Mouse (Mus musculus) liver, embryonic 14.5 days (tissue): ENCODE measurements at regions not wholly inside any gene's neighbourhood (a gene's known extent, or its start where the extent isn't known, plus 50 kb on each side); places are given as distances from the start of the nearest gene placed in this dataset.

Experiments used
- ATAC-seq: fragments of 200-750 bp; cut with Nextera tagmentation; 2 replicates; pipeline ENCODE4 v1.8.0; 2017; ENCODE audit warnings: moderate number of reproducible peaks, mild to moderate bottlenecking, moderate library complexity; ENCODE audit not compliant: insufficient read depth
- DNase-seq, 3 experiments: peaks; one replicate each; pipeline ENCODE4 v3.0.0-alpha.2; 2012 to 2013; ENCODE audit warnings: low read depth in 3 of 3, low spot score in 3 of 3
- H3K27ac ChIP-seq: fragments of 300-500 bp; sonication (generic); 2 replicates; pipeline ENCODE4 v1.5.1; 2014; ENCODE audit warnings: moderate library complexity, mild to moderate bottlenecking, control low read depth, inconsistent platforms
- H3K27me3 ChIP-seq: fragments of 300-500 bp; sonication (generic); 2 replicates; pipeline ENCODE4 v1.6.1; 2014; ENCODE audit warnings: mild to moderate bottlenecking, low read length, moderate library complexity; ENCODE audit not compliant: control insufficient read depth, insufficient read depth
- H3K36me3 ChIP-seq: fragments of 300-500 bp; sonication (generic); replicated peaks from 2 replicates; pipeline ENCODE4 v1.6.1; 2014; ENCODE audit warnings: low read depth; ENCODE audit not compliant: control insufficient read depth, insufficient read depth
- H3K4me1 ChIP-seq, 2 experiments: fragments of 200-500 bp in 1 of 2; fragments of 300-500 bp in 1 of 2; sonication (generic) in 1 of 2; replicated peaks; 2 replicates each; pipeline ENCODE4 v1.6.1; 2012 to 2014; ENCODE audit warnings: antibody characterized with exemption in 1 of 2, inconsistent platforms in 1 of 2, low read length in 1 of 2; ENCODE audit not compliant: control insufficient read depth in 2 of 2, insufficient read depth in 2 of 2
- H3K4me2 ChIP-seq: fragments of 300-500 bp; sonication (generic); 2 replicates; pipeline ENCODE4 v1.6.1; 2014; ENCODE audit warnings: low read depth, mild to moderate bottlenecking, control low read depth, moderate library complexity
- H3K4me3 ChIP-seq, 2 experiments: fragments of 200-500 bp in 1 of 2; fragments of 300-500 bp in 1 of 2; sonication (generic) in 1 of 2; 2 replicates each; pipeline ENCODE4 v1.5.1; 2012 to 2014; ENCODE audit warnings: low read depth in 2 of 2, low read length in 2 of 2, mild to moderate bottlenecking in 2 of 2, control low read depth in 1 of 2, inconsistent platforms in 1 of 2, moderate library complexity in 1 of 2; ENCODE audit not compliant: insufficient read depth in 1 of 2
- H3K9ac ChIP-seq: fragments of 300-500 bp; sonication (generic); replicated peaks from 2 replicates; pipeline ENCODE4 v1.6.1; 2014; ENCODE audit warnings: mild to moderate bottlenecking, control low read depth, moderate library complexity
- H3K9me3 ChIP-seq: fragments of 300-500 bp; sonication (generic); 2 replicates; pipeline ENCODE4 v1.6.1; 2016; ENCODE audit warnings: low read length, mixed read lengths; ENCODE audit not compliant: control insufficient read depth
- CTCF ChIP-seq: IDR thresholded peaks from 2 replicates; pipeline ENCODE4 v1.5.1; 2016; ENCODE audit warnings: antibody characterized with exemption, low read depth, control low read depth
- EP300 ChIP-seq: IDR thresholded peaks from 2 replicates; pipeline ENCODE4 v1.6.1; 2016; ENCODE audit warnings: antibody characterized with exemption, low read depth
- WGBS: fragments of 180-500 bp; shearing (Covaris S2); extraction: QIAGEN DNeasy Blood & Tissue Kit; methylation state at CpG from one replicate; pipeline ENCODE4 v1.1.7; 2014; ENCODE audit not compliant: insufficient replicate concordance; 5-methylcytosine and 5-hydroxymethylcytosine counted together

- no peak overlapping the region for H3K9ac ChIP-seq
- no peaks in the 10 kb centered on the region for H3K36me3 ChIP-seq
- H3K4me2 ChIP-seq = no peak overlapping the region
- TF ChIP-seq EP300 (no peak), CTCF (no peak)
- H3K4me3 ChIP-seq = no peak overlapping the region
- no peak for DNase-seq
- H3K27me3 ChIP-seq = no peaks in the 10 kb centered on the region
- H3K4me1 ChIP-seq = no peaks in the 10 kb centered on the region
- no peak overlapping the region for H3K27ac ChIP-seq
- no peak for ATAC-seq
- no peaks in the 10 kb centered on the region for H3K9me3 ChIP-seq
- WGBS = 59% methylated on average over 14 of the region's 14 CpGs
Observed at GRCm38 (mm10) chr8:12135392-12136177, 143.0 kb upstream of the A230072I06Rik start.

- WGBS = 72% methylated on average over 5 of the region's 5 CpGs
- Histone ChIP-seq H3K4me2 (no peak overlapping the region), H3K9ac (no peak overlapping the region), H3K27me3 (no peaks in the 10 kb centered on the region), H3K36me3 (no peaks in the 10 kb centered on the region), H3K4me3 (no peak overlapping the region), H3K4me1 (no peaks in the 10 kb centered on the region), H3K9me3 (no peaks in the 10 kb centered on the region), H3K27ac (no peak overlapping the region)
- TF ChIP-seq EP300 (no peak), CTCF (no peak)
- DNase-seq (no peak), ATAC-seq (no peak)
Observed at GRCm38 (mm10) chr8:12136178-12136455, 142.5 kb upstream of the A230072I06Rik start.

GRCm38 (mm10) chr8:12137496-12137895 is 141.1 kb upstream of the A230072I06Rik start:
- whole genome bisulfite sequencing = 26% methylated on average over 3 of the region's 3 CpGs

GRCm38 (mm10) chr8:12137913-12138312 is 140.7 kb upstream of the A230072I06Rik start:
- Histone ChIP-seq H3K9ac (no peak overlapping the region), H3K4me2 (no peak overlapping the region), H3K4me1 (no peaks in the 10 kb centered on the region), H3K9me3 (no peaks in the 10 kb centered on the region), H3K4me3 (no peak overlapping the region), H3K27ac (no peak overlapping the region), H3K27me3 (no peaks in the 10 kb centered on the region), H3K36me3 (no peaks in the 10 kb centered on the region)
- no peak for TF ChIP-seq CTCF
- TF ChIP-seq EP300 = no peak
- WGBS = 69% methylated on average over 8 of the region's 8 CpGs
- DNase-seq = no peak
- ATAC-seq = no peak

More at GRCm38 (mm10) chr8:12137496-12137895, 141.1 kb upstream of the A230072I06Rik start:
- Histone ChIP-seq H3K4me3 (no peak overlapping the region), H3K9ac (no peak overlapping the region), H3K4me2 (no peak overlapping the region), H3K27ac (no peak overlapping the region), H3K9me3 (no peaks in the 10 kb centered on the region), H3K4me1 (no peaks in the 10 kb centered on the region), H3K36me3 (no peaks in the 10 kb centered on the region), H3K27me3 (no peaks in the 10 kb centered on the region)
- DNase-seq (no peak), ATAC-seq (no peak)
- no peak for TF ChIP-seq EP300
- no peak for TF ChIP-seq CTCF

- 58% methylated on average over 7 of the region's 7 CpGs for WGBS
- H3K27ac ChIP-seq = no peak overlapping the region
- H3K27me3 ChIP-seq = no peaks in the 10 kb centered on the region
- ATAC-seq (no peak), DNase-seq (no peak)
- no peaks in the 10 kb centered on the region for H3K4me1 ChIP-seq
- no peak overlapping the region for H3K4me3 ChIP-seq
- H3K4me2 ChIP-seq = no peak overlapping the region
- no peaks in the 10 kb centered on the region for H3K36me3 ChIP-seq
- no peak overlapping the region for H3K9ac ChIP-seq
- TF ChIP-seq EP300 (no peak), CTCF (no peak)
- no peaks in the 10 kb centered on the region for H3K9me3 ChIP-seq
Observed at GRCm38 (mm10) chr8:12151679-12152078, 126.9 kb upstream of the A230072I06Rik start.
